Mouse (Mus musculus) retina, postnatal 7 days (tissue): ENCODE measurements around the gene Fgfr2.

Experiments used
- DNase-seq: peaks from one replicate; pipeline ENCODE4 v3.0.0-alpha.2; 2012; ENCODE audit warnings: low read depth, low spot score

Fgfr2 gene

DNA sequence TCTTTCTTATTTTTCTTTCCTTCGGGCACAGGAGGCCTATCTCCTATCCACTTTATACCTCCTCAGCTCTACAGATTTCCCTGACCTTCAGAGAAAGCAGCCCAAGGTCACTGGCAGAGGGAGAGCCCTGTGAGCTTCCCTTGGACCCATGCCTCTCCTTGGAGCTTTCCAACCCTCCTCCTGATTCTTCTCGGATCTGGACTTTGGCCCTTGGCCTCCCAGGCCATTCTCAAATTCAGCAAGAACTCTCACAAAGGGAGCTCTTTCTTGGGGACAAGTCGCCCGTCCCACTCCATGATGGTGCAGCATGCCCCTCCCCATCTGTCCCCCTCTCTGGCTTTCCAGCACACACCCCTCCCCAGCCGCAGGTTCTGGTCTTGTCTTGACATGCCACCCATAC, 2172.1 kb downstream of the Fgfr2 start:
- DNase-seq = no peak

DNA sequence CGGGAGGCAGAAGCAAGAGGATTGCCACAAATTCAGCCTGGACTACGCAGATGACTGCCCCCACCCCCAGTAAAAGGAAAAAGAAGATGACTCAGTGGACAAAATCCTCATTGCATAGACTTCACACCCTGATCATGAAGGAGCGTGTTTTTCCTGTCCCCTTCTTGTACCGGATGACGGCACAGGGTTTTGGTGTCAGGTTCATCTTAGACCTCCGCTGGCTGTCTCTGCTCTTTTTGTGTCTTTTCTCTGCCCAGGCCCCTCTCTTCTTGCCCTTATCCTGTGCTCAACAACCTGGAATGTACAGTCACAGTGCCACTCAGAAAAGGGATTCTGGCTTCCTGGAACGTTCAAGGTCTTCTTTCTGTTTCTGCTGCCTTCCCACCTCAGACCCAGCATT, 2172.7 kb downstream of the Fgfr2 start:
- DNase-seq = no peak

DNA sequence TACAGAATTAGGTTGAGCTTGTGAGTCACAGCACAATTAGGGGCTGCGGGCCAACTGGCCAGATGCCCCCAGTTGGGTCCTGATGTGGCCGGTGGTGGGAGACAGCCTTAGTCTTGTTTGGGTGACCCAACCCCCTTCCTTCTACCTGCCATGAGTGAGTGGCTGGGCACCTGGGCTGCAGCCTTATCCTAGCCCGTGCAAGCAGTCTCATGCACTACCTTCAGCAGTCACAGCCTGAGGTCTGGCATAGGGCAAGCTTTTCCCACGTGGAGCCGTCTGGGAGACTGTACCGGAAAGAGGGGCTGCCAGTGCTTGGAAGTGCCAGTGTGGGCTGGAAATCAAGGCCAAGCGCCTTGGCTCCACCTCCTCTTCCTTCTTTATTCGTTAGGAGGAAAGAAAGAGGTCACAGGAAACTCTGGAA, 2173.8 kb downstream of the Fgfr2 start:
- no peak for DNase-seq

DNA sequence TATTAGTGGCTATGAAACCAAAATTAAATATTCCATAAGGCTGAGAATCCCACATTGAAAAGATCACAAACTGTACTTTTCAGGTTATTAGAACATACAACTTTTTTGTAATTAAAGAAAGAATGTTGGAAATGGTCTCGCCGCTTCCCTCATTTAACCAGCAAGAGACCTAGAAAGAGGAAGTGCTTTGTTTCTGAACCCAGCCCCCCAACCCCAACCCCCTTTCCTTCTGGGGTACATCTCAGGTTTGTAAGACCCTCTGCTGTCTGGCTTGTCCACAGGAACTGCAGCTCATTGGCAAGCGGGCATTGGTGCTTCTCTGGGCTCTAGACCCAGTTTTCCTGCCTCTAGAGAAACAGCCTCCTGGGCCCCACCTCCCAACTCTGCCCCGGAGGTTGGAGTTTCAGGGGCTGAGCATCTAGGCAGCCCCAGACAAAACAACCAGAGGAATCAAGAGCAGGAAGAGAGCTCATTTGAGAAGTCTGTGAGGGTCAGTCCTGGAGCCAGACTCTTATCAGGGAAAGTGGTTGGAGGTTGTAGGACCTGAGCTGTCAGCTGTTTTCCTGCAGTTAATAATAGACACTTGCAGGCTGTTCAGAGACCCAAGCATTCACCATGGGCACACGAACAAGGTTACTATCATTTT, 2174.5 kb downstream of the Fgfr2 start:
- DNase-seq = no peak

DNA sequence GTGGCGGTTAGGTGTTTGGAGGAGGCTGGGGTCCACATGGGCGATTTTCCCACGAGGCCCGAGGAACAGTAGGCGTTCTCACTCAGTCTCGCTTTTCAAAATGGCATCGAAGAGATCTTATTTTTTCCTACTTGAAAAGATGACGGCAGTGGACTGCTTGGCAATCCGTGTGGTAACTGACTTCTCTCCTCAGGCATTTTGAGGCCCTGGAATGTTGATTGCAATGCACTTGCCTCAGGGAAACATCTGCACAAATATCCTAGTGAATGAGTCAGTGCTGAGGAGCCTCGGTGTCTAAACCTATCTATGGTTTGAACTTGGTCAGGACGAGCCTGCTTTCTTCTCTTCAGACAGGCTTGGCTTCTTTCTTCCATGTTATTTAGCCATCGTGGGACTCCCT, 2176.8 kb downstream of the Fgfr2 start:
- DNase-seq = no peak

DNA sequence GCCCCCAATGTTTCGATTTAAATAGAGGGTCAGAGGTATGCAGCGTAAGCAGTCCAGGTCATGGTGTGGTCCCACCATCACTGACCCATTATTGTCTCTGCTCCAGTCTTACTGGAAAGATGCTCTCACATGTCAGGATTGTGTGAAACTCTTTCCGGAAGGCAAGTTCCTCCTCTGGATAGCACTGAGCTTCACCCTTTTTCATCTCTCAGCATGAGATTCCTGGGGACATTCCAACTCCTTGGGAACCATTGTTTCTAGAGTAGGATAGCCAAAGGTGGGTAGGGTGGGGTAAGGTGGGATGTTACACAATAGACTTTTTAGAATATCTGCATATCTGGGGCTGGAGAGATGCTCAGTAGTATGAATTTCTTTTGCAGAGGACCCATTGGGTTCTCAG, 2177.4 kb downstream of the Fgfr2 start:
- no peak for DNase-seq

DNA sequence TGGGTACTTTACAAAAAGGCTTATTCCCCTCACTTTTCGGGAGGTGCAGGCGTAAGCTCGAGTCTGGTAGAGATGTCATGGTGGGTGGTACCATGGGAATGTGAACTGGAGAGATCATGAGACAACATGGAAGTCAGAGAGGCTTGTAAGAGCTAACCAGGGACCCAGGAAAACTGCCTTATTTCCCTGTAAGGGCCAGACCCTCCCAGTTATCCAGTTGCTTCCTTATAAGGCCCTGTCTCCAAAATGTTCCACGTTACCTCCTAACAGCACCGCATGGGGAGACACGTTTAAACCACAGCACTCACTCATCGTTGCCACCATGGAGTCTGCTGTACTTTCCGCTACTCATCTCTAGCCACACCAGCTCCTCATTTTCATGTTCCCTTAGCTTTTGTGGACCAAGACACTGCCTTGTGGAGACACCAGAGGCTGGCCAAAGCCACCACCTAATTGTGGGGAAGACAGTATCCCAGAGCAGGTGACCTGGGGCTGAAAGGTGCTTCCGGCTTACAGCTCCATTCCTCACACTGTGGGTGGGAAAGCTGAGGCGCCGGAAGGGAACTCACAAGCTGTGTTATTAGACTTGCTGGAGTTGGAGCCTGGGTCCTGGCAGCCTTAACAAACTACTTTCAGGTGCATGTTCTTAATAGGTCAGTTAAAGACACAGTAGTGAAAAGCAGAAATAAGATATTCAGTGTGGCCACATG, 2178.2 kb downstream of the Fgfr2 start:
- no peak for DNase-seq

DNA sequence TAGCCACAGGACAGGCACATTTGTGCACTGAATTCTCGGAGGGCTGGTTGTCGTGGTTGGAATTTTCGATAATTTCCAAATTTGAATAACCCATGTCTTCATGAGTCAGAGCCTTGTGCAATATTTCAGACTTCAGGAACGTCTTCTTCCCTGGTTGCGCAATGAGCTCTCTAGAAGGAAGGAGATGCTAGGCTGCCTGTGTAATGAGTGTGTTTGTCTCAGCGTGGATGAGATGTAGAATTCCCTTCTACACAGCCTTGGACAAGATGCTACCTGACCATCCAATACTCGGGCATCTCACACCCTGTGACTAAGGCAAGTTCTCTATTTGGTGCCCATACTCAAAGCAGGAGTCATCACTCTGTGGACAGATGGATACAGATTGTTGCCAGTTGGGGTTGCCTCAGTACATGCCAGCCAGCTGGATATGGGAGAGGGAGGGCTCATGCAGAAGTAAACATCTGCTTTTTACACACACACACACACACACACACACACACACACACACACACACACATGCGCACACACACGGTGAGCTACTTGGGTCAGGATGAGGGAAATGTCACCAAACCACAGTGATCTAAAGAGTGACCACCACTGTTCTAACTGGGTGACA, 2179.8 kb downstream of the Fgfr2 start:
- DNase-seq = no peak

DNA sequence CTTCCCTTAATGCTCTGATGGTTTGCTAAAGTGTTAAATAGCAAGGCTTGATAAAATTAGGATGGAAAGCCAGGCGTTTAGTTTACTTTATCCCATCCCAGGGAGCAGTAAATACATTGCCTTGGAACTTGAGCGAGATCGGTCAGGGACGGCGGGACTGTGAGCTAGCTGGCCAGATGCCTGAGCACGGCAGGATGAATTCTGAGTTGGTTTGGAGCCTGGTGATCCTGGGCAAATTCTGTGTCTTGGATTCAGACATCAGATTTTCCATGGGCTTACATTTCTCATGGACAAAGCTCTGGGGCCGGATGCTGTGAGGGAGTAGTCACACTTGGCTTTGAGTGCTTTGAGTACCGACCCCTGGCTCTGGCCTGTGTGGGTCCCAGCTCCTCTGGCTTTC, 2182.4 kb downstream of the Fgfr2 start:
- no peak for DNase-seq

DNA sequence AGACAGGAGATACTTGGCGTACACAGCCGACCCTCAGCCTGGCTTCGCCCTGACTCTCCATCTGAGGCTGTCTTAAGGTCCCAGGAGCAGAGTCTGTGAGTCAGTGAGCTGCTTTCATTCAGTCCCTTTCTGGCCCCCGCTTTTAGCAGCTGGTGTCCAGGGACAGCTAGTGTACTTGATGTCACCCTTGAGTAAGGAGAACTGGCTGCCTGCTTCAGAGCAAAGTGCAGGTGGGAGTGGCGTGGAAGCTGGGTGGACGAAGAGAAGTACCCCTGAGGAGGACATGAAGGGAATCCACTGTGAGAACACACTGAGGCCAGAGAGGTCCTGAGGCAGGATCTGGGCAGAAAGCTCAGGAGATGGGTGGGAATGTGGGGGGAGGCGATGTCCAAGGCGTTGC, 2184.3 kb downstream of the Fgfr2 start:
- no peak for DNase-seq

DNA sequence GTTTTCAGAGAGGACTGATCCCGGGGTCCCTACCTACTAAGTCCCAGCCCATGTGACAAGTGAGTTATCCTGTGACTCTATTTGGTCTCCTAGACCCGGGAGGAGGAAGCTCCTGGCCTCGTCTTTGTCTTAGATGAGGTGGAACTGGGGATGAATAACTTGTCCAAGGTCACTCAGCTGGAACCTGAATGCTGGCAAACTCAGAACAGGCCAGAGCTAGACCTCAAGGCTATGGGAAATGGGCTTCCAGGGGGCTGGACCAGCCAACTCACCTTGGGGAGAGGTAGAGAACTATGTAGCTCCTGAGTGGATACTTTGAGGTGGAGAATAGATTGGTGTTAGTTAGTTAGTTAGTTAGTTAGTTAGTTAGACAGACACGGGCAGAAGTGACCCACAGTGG, 2185.1 kb downstream of the Fgfr2 start:
- no peak for DNase-seq

DNA sequence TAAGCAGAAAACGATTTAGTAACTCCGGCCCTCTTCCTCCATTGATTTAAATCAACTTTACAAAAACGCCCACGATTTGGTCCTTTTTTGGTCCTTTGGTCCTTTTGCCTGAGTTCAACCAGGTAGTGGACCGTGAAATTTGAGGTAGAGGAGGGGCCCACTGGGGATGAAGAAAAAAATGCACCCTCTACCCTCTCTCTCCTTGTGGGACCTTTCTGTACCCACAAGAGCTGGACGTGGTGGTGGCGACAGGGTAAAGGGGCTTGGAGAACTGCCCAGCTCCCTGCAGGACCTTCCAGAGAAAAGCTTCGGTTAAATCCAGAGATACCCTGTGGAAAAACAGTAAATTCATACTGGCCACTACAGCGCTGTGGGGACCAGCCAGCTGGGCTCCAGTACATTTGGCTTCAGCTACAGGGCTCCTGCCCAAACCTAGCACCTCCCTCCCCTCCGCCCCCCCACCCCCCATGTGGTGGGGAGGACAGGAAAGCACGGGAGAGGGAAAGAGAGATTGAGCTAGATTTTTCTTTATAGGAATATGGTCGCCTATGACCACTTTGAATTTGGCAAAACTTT, 2185.8 kb downstream of the Fgfr2 start:
- DNase-seq = no peak

DNA sequence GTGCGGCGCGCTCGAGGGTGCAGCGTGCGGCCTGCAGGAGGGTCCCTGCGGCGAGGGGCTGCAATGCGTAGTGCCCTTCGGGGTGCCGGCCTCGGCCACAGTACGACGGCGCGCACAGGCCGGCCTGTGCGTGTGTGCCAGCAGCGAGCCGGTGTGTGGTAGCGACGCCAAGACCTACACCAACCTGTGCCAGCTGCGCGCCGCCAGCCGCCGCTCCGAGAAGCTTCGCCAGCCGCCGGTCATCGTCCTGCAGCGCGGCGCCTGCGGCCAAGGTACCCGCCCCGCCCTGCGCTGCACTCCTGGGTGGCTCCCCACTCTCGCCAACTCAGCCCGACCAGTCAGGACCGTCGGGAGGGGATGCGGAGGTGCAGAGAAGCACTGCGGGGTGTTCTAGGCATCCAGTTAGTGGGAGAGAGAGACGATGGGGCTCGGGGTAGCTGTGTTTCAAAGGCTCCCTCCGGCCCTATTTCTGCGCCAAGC, 2186.6 kb downstream of the Fgfr2 start:
- DNase-seq = peak; percentile 21

DNA sequence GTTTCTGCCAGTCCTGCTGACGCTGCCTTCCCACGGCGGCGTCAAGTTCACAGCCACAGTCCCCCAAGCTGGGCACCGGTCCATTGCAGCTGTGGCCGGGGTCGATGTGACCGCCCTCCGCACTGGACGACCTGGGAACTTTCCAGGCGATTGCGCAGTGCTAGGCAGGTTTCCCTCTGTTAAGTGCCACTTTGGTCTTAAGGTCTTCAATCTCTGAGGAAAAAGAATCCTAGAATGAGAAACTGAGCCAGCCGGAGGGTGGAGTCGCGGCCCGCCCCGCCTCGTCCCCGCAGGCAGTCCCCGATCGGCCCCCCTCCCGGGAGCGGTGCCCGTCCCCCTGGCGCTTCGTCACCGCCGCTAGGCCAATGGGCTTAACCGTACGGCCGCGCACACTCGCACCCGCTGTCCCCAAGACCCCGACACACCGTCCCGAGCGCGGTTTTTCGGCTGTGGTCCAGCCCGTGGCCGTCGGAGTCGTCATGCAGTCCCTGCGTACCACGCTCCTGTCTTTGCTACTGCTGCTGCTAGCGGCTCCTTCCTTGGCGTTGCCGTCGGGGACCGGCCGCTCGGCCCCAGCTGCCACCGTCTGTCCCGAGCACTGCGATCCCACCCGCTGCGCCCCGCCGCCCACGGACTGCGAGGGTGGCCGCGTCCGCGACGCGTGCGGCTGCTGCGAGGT, 2187.2 kb downstream of the Fgfr2 start, which contains the start of gene Htra1:
Htra1 (plus strand) TSS at position 319 of the 679 bp plus-strand sequence.
- peak; percentile 55 for DNase-seq

DNA sequence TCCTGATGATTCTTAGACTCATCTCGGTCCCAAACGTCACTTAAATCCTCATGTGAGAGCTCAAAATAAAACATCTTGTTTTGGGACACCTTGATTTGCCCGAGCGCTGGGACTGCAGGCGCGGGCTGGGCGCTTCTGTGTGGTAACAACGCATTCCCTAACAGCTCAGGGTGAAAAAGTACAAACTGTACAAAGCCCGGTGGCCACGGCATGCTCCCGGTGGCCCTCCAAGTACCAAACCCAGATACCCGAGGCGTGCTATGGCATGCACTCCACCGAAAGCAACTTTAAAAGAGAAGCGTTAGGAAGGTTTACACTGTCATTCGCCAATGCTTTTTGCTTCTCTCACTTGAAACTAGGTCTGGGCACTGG, 2187.7 kb downstream of the Fgfr2 start:
- no peak for DNase-seq

DNA sequence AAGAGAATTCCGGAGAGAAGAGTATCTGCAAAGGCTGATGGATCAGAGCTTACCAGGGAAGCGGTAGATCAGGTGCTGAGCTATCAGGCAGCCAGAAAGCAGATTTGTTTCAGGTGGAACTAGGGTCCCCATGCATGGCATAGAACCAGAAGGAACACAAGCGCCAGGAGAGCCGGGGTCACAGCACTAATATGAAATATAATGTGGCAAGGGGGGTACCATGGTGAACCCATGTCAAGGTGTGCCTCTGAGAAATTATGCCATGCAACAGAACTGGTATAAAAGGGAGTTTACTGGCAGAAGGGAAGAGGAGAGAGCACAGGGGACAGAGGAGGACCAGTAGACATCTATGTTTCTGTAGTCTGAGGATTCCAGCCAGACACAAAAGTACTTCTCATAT, 2188.5 kb downstream of the Fgfr2 start:
- no peak for DNase-seq

DNA sequence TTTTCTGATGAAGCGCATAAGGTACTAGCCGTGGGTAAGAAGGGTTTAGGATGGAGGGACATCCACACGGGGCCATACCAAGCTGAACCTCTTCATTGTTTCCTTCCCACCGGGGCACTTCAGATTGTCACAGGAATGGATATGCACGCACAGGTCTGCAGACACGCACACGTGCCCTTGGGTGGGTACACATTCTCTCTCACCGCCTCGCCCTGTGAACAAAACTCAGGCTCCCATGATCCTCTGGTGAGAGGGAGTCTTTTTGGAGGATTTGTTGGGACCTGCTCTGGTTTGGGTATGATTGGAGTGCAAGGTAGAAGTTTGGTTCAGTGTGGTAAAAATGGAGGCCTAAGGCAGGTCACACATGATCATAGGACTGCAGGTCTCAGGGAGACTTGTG, 2190.2 kb downstream of the Fgfr2 start:
- no peak for DNase-seq

DNA sequence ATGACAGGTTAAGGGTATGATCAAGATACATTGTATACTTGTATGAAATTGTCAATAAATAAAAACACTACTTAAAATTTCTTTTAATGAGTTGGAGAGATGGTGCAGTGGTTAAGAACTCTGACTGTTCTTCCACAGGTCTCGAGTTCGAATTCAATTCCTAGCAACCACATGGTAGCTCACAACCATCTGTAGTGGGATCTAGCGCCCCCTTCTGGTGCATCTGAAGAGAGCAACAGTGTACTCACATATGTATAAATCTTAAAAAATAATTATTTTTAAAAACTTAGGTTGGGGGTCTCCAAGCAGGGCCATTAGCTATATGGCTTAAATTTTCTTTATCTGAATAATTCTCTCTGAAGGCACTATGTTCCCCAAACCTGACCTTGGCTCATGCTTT, 2192.7 kb downstream of the Fgfr2 start:
- no peak for DNase-seq

DNA sequence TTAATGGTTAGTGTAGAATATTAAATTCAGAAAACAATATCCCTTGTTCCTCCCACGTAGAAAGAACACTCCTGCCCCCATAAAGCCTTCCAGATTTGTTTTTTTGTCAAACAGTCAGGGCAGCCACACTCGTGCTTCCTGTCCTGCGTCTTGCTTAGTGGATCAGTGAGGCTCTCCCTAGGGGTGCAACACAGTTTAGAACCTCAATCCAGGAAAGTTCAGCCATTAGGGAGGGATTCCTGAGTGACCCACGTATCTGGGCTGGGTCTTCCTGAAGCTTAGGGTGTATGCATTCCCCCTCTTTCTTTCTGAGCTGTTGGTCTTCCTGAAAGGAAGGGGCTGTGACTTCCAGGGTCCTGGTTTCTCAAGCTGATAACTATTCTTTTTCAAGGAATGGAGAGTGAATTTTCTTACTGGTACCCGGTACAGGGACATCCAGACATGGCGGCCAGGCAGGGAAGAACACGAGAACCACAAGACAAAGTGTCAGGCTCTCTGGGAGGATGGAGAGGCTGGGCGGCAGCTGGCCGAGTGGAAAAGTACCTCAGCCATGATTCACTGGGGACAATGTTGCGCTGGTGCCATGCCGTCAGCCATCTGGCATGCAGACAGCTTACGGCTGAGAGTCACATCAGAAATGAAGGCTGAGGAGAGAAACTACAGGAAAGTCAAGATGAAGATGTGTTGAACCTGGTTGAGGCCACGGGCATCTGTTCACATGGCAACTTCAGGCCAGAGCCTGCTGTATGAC, 2200.0 kb downstream of the Fgfr2 start:
- no peak for DNase-seq

DNA sequence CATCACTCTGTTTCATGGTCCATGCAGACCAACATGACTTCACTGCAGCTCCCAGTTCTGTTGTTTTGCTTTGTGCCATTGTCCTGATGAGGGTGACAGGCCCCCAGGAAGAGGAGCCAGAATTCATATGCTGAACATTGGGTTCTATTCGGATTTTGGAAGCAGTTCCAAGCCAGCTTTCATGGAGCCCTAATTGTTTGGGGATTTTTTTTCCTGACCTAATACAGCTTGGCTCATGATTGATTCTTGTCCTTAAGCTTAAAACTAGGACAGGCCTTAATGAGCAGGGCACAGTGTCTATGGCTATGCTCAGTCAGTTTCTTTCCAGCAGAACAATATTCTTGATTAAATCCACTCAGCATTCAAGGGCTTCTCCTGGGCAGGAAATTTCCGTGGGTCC, 2204.9 kb downstream of the Fgfr2 start:
- DNase-seq = no peak

DNA sequence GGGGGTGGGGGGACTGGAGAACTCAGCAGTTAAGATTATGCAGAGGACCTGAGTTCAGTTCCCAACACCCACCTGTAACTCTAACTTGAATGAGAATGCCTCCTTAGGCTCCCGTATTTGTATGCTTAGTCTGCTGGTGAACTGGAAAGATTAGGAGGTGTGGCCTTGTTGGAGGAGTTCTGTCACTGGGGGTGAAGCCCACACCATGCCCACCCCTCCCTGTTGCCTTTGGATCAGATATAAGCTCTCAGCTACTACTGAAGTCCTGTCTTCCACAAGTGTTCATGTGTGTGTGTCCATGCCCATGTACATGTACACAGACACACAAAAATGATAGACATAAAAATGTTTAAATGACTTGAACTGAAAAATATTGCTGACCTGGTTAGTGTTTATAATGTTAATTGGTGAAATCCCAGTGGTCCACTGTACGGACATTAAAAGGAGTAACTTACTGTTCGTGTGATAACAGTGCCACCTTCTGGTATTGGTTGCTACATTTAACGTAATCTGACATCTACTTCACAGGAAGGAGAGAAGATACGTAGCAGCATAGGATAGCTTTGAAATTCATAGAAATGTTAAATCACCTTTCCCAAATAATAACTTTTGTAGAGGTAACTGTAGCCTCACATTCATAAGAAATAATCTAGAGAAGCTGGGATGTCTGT, 2208.3 kb downstream of the Fgfr2 start:
- peak; percentile 65 for DNase-seq
